Mouse (Mus musculus) R1 (cell line): ENCODE measurements around the gene Sirt7.

Experiments used
- DNase-seq: peaks from one replicate; pipeline ENCODE4 v3.0.0-alpha.2; 2018; ENCODE audit warnings: low read depth, low spot score

The Sirt7 gene

GRCm38 (mm10) chr11:120625152-120625775 is at the start of gene Sirt7:
TSS of gene Sirt7 (minus strand) at chr11:120625240.
- no peak for DNase-seq

GRCm38 (mm10) chr11:120673594-120674122 is 48.6 kb upstream of the Sirt7 start:
- peak; percentile 45 for DNase-seq

GRCm38 (mm10) chr11:120672687-120673593 is 47.9 kb upstream of the Sirt7 start, which contains the start of gene Aspscr1:
TSS of gene Aspscr1 (plus strand) at chr11:120672973.
- DNase-seq, result peak; percentile 97

GRCm38 (mm10) chr11:120666617-120667016 is 41.6 kb upstream of the Sirt7 start:
- DNase-seq, result peak; percentile 67

- DNase-seq, result no peak
Observed at GRCm38 (mm10) chr11:120665406-120665805, 40.4 kb upstream of the Sirt7 start.

GRCm38 (mm10) chr11:120663714-120664113 is 38.7 kb upstream of the Sirt7 start:
- DNase-seq, result peak; percentile 100

GRCm38 (mm10) chr11:120662759-120663158 is 37.7 kb upstream of the Sirt7 start:
- DNase-seq, result peak; percentile 59

- DNase-seq, result peak; percentile 60
Observed at GRCm38 (mm10) chr11:120661076-120661460, 36.0 kb upstream of the Sirt7 start, which contains the start of gene Notum. TSS of gene Notum (minus strand) at chr11:120661175.

- peak; percentile 71 for DNase-seq
Observed at GRCm38 (mm10) chr11:120660301-120661075, 35.4 kb upstream of the Sirt7 start.

- DNase-seq, result peak; percentile 40
Observed at GRCm38 (mm10) chr11:120659509-120660300, 34.7 kb upstream of the Sirt7 start.

- DNase-seq, result peak; percentile 93
Observed at GRCm38 (mm10) chr11:120658876-120659410, 33.9 kb upstream of the Sirt7 start.

GRCm38 (mm10) chr11:120657301-120657700 is 32.3 kb upstream of the Sirt7 start:
- no peak for DNase-seq

- no peak for DNase-seq
Observed at GRCm38 (mm10) chr11:120654741-120655140, 29.7 kb upstream of the Sirt7 start.

GRCm38 (mm10) chr11:120651872-120652271 is 26.8 kb upstream of the Sirt7 start:
- DNase-seq, result peak; percentile 86

GRCm38 (mm10) chr11:120648001-120648476 is 23.0 kb upstream of the Sirt7 start, which contains the start of gene Myadml2:
TSS of gene Myadml2 (minus strand) at chr11:120648158.
- peak; percentile 89 for DNase-seq

GRCm38 (mm10) chr11:120647047-120647830 is 22.2 kb upstream of the Sirt7 start:
- DNase-seq, result no peak

GRCm38 (mm10) chr11:120643601-120643987 is 18.6 kb upstream of the Sirt7 start, which contains the start of gene Pycr1:
TSS of gene Pycr1 (minus strand) at chr11:120643769.
- DNase-seq, result peak; percentile 97

GRCm38 (mm10) chr11:120642939-120643600 is 18.0 kb upstream of the Sirt7 start:
- DNase-seq, result no peak

GRCm38 (mm10) chr11:120641869-120642268 is 16.8 kb upstream of the Sirt7 start:
- DNase-seq, result no peak
